Mouse (Mus musculus): ENCODE measurements around the gene Tomm20l. TPM values are rescaled to one million over a fixed set of nuclear protein-coding genes. Genes with fewer than 3 reads are reported as not detected.

Tomm20l gene
- polyA plus RNA-seq, 1 experiment from 2014 or later, result not detected

- no peak overlapping the region for H3K4me2 ChIP-seq (ENCODE audit: low read depth, low read length)
- DNase-seq (ENCODE audit: low spot score) (no peak), ATAC-seq (replicated peaks; ENCODE audit: insufficient number of reproducible peaks, low FRiP score, low TSS enrichment, low read depth) (no peak)
- WGBS, result 90% methylated on average over 6 of the region's 6 CpGs
- no peaks in the 10 kb centered on the region for H3K9me3 ChIP-seq (replicated peaks; ENCODE audit: control insufficient read depth, low read length)
- H3K4me1 ChIP-seq (ENCODE audit: control insufficient read depth, insufficient read depth, low read length), result no peaks in the 10 kb centered on the region
- H3K27me3 ChIP-seq (ENCODE audit: control insufficient read depth, insufficient read depth, low read length), result no peaks in the 10 kb centered on the region
- H3K27ac ChIP-seq (replicated peaks; ENCODE audit: low read depth, low read length), result no peak overlapping the region
- no peak overlapping the region for H3K9ac ChIP-seq (replicated peaks; ENCODE audit: low read length)
- H3K36me3 ChIP-seq (replicated peaks; ENCODE audit: control insufficient read depth, insufficient read depth, low read depth, low read length), result peaks cover 2% of the 10 kb centered on the region; the same call in 1 of the 2 replicates
- H3K4me3 ChIP-seq (ENCODE audit: low read depth, low read length), result no peak overlapping the region
Observed at GRCm38 (mm10) chr12:71157974-71158373, 46.7 kb downstream of the Tomm20l start.

- WGBS, result 91% methylated on average over 9 of the region's 9 CpGs
- Histone ChIP-seq H3K9ac (replicated peaks; ENCODE audit: low read length) (no peak overlapping the region), H3K4me3 (ENCODE audit: low read depth, low read length) (no peak overlapping the region), H3K4me2 (ENCODE audit: low read depth, low read length) (no peak overlapping the region), H3K27ac (replicated peaks; ENCODE audit: low read depth, low read length) (no peak overlapping the region), H3K36me3 (replicated peaks; ENCODE audit: control insufficient read depth, insufficient read depth, low read depth, low read length) (no peaks in the 10 kb centered on the region), H3K9me3 (replicated peaks; ENCODE audit: control insufficient read depth, low read length) (no peaks in the 10 kb centered on the region), H3K4me1 (ENCODE audit: control insufficient read depth, insufficient read depth, low read length) (no peaks in the 10 kb centered on the region), H3K27me3 (ENCODE audit: control insufficient read depth, insufficient read depth, low read length) (no peaks in the 10 kb centered on the region)
- no peak for ATAC-seq (replicated peaks; ENCODE audit: insufficient number of reproducible peaks, low FRiP score, low TSS enrichment, low read depth)
- no peak for DNase-seq (ENCODE audit: low spot score)
Observed at GRCm38 (mm10) chr12:71164410-71164809, 53.2 kb downstream of the Tomm20l start.

DNA sequence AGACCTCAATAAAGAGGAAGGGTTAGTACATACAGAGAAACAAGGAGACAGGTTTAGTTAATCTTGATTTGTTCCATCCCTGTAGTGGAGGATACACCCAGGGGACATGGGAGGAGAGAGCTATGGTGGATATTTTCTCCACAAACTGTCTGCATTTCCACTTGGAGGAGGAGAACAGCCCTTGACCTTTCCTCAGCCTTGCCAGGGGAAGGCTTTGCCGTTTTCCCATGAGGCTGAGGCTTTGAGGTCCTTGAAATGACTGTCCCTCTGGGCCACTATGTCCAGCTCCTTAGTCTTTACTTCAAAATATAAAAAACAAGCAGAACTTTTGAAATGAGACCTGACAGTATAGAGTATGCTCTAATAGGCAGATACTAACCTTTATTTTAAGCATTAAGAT is 58.7 kb downstream of the Tomm20l start:
- ATAC-seq (replicated peaks; ENCODE audit: insufficient number of reproducible peaks, low FRiP score, low TSS enrichment, low read depth) (no peak), DNase-seq (ENCODE audit: low spot score) (no peak)
- no peak overlapping the region for H3K27ac ChIP-seq (replicated peaks; ENCODE audit: low read depth, low read length)
- no peaks in the 10 kb centered on the region for H3K36me3 ChIP-seq (replicated peaks; ENCODE audit: control insufficient read depth, insufficient read depth, low read depth, low read length)
- no peaks in the 10 kb centered on the region for H3K4me1 ChIP-seq (ENCODE audit: control insufficient read depth, insufficient read depth, low read length)
- no peaks in the 10 kb centered on the region for H3K9me3 ChIP-seq (replicated peaks; ENCODE audit: control insufficient read depth, low read length)
- no peaks in the 10 kb centered on the region for H3K27me3 ChIP-seq (ENCODE audit: control insufficient read depth, insufficient read depth, low read length)
- H3K9ac ChIP-seq (replicated peaks; ENCODE audit: low read length), result no peak overlapping the region
- 94% methylated on average over 1 of the region's 1 CpGs for WGBS
- H3K4me3 ChIP-seq (ENCODE audit: low read depth, low read length), result no peak overlapping the region
- no peak overlapping the region for H3K4me2 ChIP-seq (ENCODE audit: low read depth, low read length)

Other genes with a start within 250 kb of the Tomm20l start
- gene Actr10, start 173.6 kb upstream of the Tomm20l start, polyA plus RNA-seq (2014; fragmentation: Nextera tagmentation; extraction: Ambion mirVana), result 282 and 305 TPM in 2 replicates
- gene Psma3, start 136.8 kb upstream of the Tomm20l start, polyA plus RNA-seq (2014; fragmentation: Nextera tagmentation; extraction: Ambion mirVana), result 743 and 805 TPM in 2 replicates
- 30.3 and 33.9 TPM in 2 replicates for gene Arid4a, start 95.4 kb upstream of the Tomm20l start, polyA plus RNA-seq (2014; fragmentation: Nextera tagmentation; extraction: Ambion mirVana)
- 74.1 and 84.1 TPM in 2 replicates for gene Timm9, start 25.3 kb downstream of the Tomm20l start, polyA plus RNA-seq (2014; fragmentation: Nextera tagmentation; extraction: Ambion mirVana)
- gene 2700049A03Rik, start 25.4 kb downstream of the Tomm20l start, polyA plus RNA-seq (2014; fragmentation: Nextera tagmentation; extraction: Ambion mirVana), result 18.0 and 19.0 TPM in 2 replicates
- 26.6 and 28.6 TPM in 2 replicates for gene Dact1, start 198.5 kb downstream of the Tomm20l start, polyA plus RNA-seq (2014; fragmentation: Nextera tagmentation; extraction: Ambion mirVana)